Mouse (Mus musculus) kidney, postnatal 14 days (tissue): ENCODE data around the gene Cd244a.

Experiments used
- DNase-seq: peaks from one replicate; pipeline ENCODE4 v3.0.0; 2022; ENCODE audit warnings: mixed read lengths

The Cd244a gene

GRCm38 (mm10) chr1:171584584-171584983 is 25.6 kb downstream of the Cd244a start:
- no peak for DNase-seq

GRCm38 (mm10) chr1:171604686-171605085 is 45.7 kb downstream of the Cd244a start:
- no peak for DNase-seq

DNA sequence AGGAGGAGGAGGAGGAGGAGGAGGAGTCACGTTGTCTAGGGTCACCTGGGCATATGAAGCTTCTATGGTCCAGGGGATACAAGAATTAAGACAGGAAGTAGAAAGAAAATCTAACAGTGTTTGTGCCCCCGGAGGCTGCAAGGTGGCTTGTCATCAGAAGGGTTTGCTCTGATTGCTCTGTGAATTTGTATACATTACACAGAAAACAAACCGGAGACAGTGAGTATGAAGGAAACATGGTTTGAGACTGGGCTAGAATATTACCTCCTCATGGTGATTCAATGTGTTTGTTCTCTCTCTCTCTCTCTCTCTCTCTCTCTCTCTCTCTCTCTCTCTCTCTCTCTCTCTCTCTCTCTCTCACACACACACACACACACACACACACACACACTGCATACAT is 47.7 kb downstream of the Cd244a start:
- no peak for DNase-seq

DNA sequence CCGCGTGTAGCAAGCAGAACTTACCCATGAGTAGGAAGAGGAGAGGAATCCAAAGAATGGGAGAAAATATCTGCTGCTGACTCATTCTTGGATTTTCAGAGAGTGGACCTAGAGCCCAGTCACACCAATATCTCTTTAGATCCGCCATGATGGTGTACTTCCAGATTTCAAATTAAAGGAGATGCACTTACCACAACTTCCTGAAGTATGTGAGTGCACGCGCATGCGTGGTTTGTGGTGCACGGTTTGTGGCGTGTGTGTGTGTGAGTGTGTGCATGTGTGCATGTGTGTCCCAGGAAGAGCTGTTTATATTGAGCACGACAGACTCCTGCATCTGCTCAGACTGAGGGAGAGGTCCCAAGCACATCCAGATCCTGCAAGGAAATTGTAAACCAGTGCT is 48.2 kb downstream of the Cd244a start, which contains the start of gene Ly9:
TSS of gene Ly9 (minus strand) at position 235 of the 400 bp plus-strand sequence.
- no peak for DNase-seq

GRCm38 (mm10) chr1:171610026-171610425 is 51.0 kb downstream of the Cd244a start:
- DNase-seq = no peak

GRCm38 (mm10) chr1:171610781-171611180 is 51.8 kb downstream of the Cd244a start:
- no peak for DNase-seq

- no peak for DNase-seq
Observed at GRCm38 (mm10) chr1:171613962-171614361, 55.0 kb downstream of the Cd244a start.

DNA sequence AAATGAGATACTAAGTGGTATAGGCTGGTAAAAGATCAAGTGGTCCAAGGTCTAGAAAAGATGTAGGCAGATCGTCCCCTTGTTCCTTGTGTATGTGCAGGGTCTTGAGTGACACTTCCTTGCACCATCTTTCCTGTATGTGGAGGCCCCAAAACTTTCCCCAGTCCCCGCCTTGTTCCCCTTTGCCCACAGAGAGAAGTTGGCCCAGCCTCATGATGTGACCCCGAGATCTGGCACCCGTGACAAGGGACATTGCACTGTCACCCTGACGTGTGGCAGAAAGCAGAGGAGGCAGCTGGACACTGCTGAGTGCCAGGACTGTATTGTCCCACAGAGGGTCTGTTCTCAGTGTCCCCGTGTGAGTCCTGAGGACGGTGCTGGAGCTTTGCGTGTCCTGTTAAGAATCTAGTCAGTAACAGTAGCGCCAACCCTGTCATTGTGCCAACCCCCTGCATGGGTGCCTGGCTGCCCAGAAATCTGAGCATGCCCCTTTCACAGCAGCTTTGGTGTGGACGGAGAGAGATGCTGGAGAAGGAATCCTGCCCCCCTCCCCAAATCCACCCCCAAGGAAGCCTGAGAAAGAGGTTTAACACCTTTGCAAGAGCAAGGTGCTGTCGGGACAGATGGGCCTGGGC is 58.0 kb downstream of the Cd244a start:
- no peak for DNase-seq

DNA sequence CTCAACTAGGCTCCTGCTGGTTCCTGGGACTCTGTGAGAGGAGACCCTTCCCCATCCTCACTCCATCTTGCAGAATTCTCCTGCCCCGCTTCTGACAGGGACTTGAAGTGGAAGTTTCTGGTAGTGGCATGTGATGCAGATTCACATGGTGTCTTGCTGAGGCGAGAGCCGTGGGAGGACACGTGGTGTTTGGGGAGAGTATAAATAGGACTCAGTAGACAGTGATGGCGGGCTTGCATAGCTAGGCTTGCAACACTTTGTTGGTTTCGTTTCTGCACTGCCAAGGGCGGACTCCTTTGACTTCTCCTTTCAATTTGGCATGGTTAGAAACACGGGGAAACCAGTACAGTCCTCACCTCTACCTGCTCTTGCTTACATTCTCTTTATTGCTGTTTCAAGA is 60.0 kb downstream of the Cd244a start:
- no peak for DNase-seq

- no peak for DNase-seq
Observed at GRCm38 (mm10) chr1:171619645-171620044, 60.7 kb downstream of the Cd244a start.

- DNase-seq = no peak
Observed at GRCm38 (mm10) chr1:171620091-171620490, 61.1 kb downstream of the Cd244a start.

DNA sequence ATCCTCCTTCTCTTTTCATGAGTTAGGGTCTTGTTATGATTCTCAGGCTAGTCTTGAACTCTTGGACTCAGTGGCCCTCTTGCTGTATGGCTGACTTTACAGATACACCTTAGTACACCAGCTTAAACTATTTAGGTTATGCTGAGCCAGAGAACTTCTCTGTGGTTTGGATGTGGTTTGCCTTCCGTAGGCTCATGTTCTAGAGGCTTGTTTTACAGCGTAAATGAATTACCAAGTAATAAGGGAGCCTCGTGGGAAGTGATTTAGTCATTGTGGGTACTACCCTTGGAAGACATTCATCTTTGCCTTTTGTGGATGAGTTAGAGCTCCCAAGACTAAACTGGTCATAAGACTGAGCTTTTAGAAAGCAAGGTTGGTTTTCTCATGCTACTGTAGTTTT is 68.8 kb downstream of the Cd244a start:
- no peak for DNase-seq

- no peak for DNase-seq
Observed at GRCm38 (mm10) chr1:171629168-171629567, 70.2 kb downstream of the Cd244a start.

DNA sequence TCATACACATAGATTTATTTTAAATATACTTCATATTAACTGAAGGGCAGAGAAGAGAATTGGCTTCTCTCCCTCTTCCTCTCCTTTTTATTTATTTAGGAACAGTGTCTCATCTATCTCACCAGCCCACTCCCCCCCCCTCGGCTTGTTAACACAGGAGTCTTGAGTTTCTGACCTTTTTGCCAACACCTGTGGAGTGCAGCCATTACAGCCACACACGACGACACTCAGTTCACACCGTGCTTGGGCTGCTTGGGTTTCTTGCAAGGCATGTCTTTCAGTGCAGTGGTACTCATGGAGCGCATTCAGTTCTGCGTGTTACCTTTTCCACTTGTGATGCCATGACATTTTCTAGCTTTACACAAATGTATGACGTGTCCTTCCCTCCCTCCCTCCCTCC is 71.0 kb downstream of the Cd244a start:
- DNase-seq = no peak

- DNase-seq = no peak
Observed at GRCm38 (mm10) chr1:171630912-171631311, 71.9 kb downstream of the Cd244a start.

- DNase-seq = no peak
Observed at GRCm38 (mm10) chr1:171631447-171631846, 72.5 kb downstream of the Cd244a start.

DNA sequence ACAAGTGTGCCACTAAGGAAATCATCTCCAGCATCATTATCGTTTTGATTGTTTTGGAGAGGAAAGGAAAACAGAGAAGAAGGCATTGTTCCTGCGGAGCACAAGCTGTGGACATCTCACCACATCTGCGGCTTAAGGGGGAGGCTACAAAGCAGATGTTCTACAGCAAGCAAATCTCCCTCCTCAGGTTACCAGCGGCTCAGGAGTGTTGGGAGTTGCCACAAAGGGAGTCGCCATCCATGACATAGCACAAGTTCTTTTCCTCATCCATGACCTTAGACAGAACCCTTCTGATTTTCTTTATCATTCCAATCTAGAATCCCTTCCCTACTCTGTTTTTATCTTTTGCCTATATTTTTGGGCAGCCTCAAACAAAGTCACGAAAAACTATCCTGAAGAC is 76.7 kb downstream of the Cd244a start:
- DNase-seq = no peak

- no peak for DNase-seq
Observed at GRCm38 (mm10) chr1:171637101-171637500, 78.1 kb downstream of the Cd244a start.

GRCm38 (mm10) chr1:171638686-171639085 is 79.7 kb downstream of the Cd244a start:
- DNase-seq = no peak

- DNase-seq = no peak
Observed at GRCm38 (mm10) chr1:171640796-171641195, 81.8 kb downstream of the Cd244a start.

DNA sequence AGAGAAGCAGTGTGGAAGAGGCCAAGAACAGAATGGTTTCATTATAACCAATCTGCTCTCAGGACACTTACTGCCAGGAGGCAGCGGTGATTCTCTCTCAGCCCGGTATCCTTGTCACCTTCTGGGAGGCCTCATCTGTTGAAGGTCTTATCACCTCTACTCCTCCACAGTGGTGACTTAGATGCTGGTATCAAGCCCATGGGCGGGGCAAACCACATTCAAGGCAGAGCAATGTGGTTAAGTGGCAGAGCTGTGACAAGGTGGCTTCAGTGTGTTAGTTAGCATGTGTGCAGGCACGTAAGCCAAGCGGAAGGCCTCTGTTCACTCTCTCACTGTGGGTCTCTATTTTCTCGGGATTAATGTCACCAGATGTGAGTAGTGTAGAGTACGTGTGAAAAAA is 84.6 kb downstream of the Cd244a start:
- no peak for DNase-seq

DNA sequence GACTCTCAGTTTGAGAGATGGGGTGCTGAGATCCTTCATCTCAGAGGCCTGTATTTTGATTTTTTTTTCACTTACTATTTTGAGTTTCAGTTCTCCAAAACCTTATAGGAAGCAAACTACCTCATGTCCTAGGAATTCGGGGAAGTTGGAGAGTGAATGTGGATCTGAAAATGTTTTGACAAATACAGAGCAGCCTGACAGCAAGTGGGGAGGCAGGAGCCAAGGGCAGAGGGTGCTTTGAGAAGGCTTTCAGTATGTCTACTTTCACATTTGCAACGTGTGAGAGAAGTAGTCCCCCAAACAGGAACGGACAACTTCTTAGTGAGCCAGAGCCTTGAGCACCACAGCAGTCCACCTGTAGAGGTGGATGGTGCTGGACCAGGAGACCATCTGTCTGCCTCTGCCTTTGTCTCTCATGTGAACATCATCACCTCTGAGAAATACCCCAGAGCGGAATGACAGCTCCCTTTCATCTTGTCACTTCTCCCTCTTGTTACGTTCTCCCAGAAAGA is 87.5 kb downstream of the Cd244a start:
- no peak for DNase-seq

DNA sequence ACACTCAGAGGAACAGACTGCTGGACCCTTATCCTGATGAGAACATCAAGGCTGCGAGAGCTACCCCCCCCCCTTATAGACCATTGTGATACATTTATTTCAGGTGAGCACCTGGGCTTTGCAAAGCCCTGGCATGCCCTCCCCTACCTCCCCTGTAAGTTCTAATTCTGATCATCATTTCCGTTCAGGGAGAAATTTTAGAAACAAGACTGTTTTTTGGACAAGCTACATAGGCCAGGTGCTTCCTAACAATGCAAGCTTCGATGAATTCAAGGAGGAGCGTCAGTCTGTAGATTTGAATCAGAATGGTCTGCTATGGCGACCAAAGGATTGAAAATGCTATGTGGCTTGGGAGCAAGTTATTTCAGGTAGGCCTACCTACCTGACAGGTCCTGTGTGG is 88.7 kb downstream of the Cd244a start:
- no peak for DNase-seq

- no peak for DNase-seq
Observed at GRCm38 (mm10) chr1:171648840-171649239, 89.8 kb downstream of the Cd244a start.

DNA sequence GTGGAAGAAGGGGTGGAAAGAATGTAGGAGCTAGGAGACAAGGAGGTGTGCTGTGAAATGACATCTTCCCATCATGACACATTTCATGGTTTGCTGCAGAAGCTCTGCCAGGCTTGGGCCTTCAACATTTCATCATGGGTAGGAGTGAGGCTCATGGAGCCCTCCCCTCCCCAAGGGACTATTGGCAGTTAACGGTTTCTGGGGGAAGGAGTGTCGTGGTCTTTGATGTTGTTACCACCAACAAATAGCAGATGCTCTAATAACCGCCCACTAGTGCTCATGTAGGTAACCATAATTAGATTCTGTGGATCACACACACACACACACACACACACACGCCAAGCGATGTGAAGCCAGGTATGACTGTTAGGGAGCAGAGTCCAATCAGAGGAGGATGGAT is 93.7 kb downstream of the Cd244a start, which contains the start of gene Slamf7:
TSS of gene Slamf7 (minus strand) at position 302 of the 400 bp plus-strand sequence.
- DNase-seq = no peak
